In genomic region chr17:86988601-86989184, GRCm38 (mm10) we compare ENCODE assay signal across 9 mouse cellular contexts. TPM values are rescaled to one million over a fixed set of nuclear protein-coding genes. Genes with fewer than 3 reads are reported as not detected.
DNase-seq lines count a peak whose midpoint lies in the region; ATAC-seq and TF ChIP-seq lines count a peak whose summit lies in the region.
"Had no signal": no experiment of that assay in that cellular context is flagged by ENCODE, and none has a peak within 500 bp of the region (broad histone marks: within the 10 kb centered on the region; RNA-seq: fewer than 3 reads in every experiment).

No protein-coding gene starts in this region.

- H3K4me3 ChIP-seq in heart, embryonic 11.5 days (ENCODE audit: low read depth, low read length), result no peak overlapping the region
- H3K4me3 ChIP-seq in thymus, adult 2 months (ENCODE audit: control insufficient read depth, insufficient read depth, low read length), result no peak overlapping the region
- H3K4me3 ChIP-seq in limb, embryonic 14.5 days (replicated peaks; ENCODE audit: low read length), result no peak overlapping the region

- H3K27me3 ChIP-seq in heart, embryonic 11.5 days (ENCODE audit: control insufficient read depth, insufficient read depth, low read length), result no peaks in the 10 kb centered on the region
- H3K27me3 ChIP-seq in thymus, adult 2 months (ENCODE audit: control insufficient read depth, insufficient read depth, low read length), result no peaks in the 10 kb centered on the region
- no peaks in the 10 kb centered on the region for H3K27me3 ChIP-seq in limb, embryonic 14.5 days (ENCODE audit: control insufficient read depth, insufficient read depth, low read length)

- peaks cover 10% of the 10 kb centered on the region for H3K4me1 ChIP-seq in heart, embryonic 11.5 days (ENCODE audit: control insufficient read depth, insufficient read depth, low read length)
- no peaks in the 10 kb centered on the region for H3K4me1 ChIP-seq in thymus, adult 2 months (replicated peaks; ENCODE audit: control insufficient read depth, insufficient read depth, low read length)
- 0 out of 2 replicates have a peak, but pooled peaks cover 5% of the 10 kb centered on the region for H3K4me1 ChIP-seq in limb, embryonic 14.5 days (ENCODE audit: control insufficient read depth, insufficient read depth, low read length)

- no peaks in the 10 kb centered on the region for H3K9me3 ChIP-seq in heart, embryonic 11.5 days (replicated peaks; ENCODE audit: control insufficient read depth, low read length)
- H3K9me3 ChIP-seq in limb, embryonic 14.5 days (ENCODE audit: control insufficient read depth, low read length), result no peaks in the 10 kb centered on the region

- no peak for ATAC-seq in heart, embryonic 11.5 days (replicated peaks; ENCODE audit: insufficient number of reproducible peaks, low FRiP score, low TSS enrichment)
- peak; percentile 73 for ATAC-seq in limb, embryonic 14.5 days (ENCODE audit: low FRiP score, low read depth)

- 61% methylated on average over 6 of the region's 6 CpGs for WGBS in heart, embryonic 11.5 days (ENCODE audit: insufficient replicate concordance)
- 62% methylated on average over 6 of the region's 6 CpGs for WGBS in thymus, adult 2 months
- 79% methylated on average over 6 of the region's 6 CpGs for WGBS in limb, embryonic 14.5 days

- peak; percentile 49 to 53 for DNase-seq in heart, adult 18-20 months
- DNase-seq in thymus, postnatal 14 days, result peak; percentile 66
- no peak for DNase-seq in thymus, adult 2 months
- peak; percentile 56 for DNase-seq in limb, embryonic 14.5 days (ENCODE audit: low spot score)
- DNase-seq in right cerebral cortex, postnatal 10 days (ENCODE audit: low spot score in 2 of 2), result no peak
- DNase-seq in neural tube, embryonic 10.5 days (ENCODE audit: extremely low spot score, low spot score), result no peak
- DNase-seq in layer of hippocampus, adult 8-10 months (ENCODE audit: low spot score in 2 of 2), result no peak

- no peaks in the 10 kb centered on the region for H3K36me3 ChIP-seq in heart, embryonic 11.5 days (ENCODE audit: control insufficient read depth, insufficient read depth, low read length)
- no peaks in the 10 kb centered on the region for H3K36me3 ChIP-seq in thymus, adult 2 months (ENCODE audit: control insufficient read depth, insufficient read depth, low read length)
- peaks cover 4% of the 10 kb centered on the region; the same call in 1 of the 2 replicates for H3K36me3 ChIP-seq in limb, embryonic 14.5 days (ENCODE audit: control insufficient read depth, insufficient read depth, low read length)

- no peak overlapping the region for H3K9ac ChIP-seq in heart, embryonic 11.5 days (ENCODE audit: low read depth, low read length)
- H3K9ac ChIP-seq in limb, embryonic 14.5 days (ENCODE audit: low read depth, low read length, severe bottlenecking), result no peak overlapping the region

- TF ChIP-seq POLR2A in thymus, adult 2 months (IDR thresholded peaks at IDR 0.05; ENCODE audit: control insufficient read depth, extremely low read depth, insufficient read depth, low read length, poor library complexity), result no peak
- TF ChIP-seq POLR2A in limb, embryonic 14.5 days (IDR thresholded peaks at IDR 0.05; ENCODE audit: borderline replicate concordance, extremely low read depth, insufficient read depth, insufficient read length), result no peak

- H3K4me2 ChIP-seq in heart, embryonic 11.5 days, result no peak overlapping the region
- H3K4me2 ChIP-seq in limb, embryonic 14.5 days (replicated peaks; ENCODE audit: low read depth, low read length, severe bottlenecking), result no peak overlapping the region

- no peak for TF ChIP-seq CTCF in thymus, adult 2 months (IDR thresholded peaks at IDR 0.05; ENCODE audit: borderline replicate concordance, control insufficient read depth, extremely low read depth, insufficient read depth, low read length, poor library complexity)

- no peak overlapping the region for H3K27ac ChIP-seq in heart, embryonic 11.5 days (ENCODE audit: low read depth, low read length)
- no peak overlapping the region for H3K27ac ChIP-seq in thymus, adult 2 months (ENCODE audit: control insufficient read depth, insufficient read depth, low read length)
- H3K27ac ChIP-seq in limb, embryonic 14.5 days (replicated peaks; ENCODE audit: low read depth, low read length), result no peak overlapping the region

RNA-seq across cellular contexts. Expression of gene Rhoq, which starts 25.8 kb away (rescaled TPM):
- total RNA-seq in heart, adult 18-20 months (2021), result 100 to 1,000 TPM; 116 to 125 TPM
- polyA plus RNA-seq in heart, embryonic 11.5 days (2014; fragmentation: Nextera tagmentation; extraction: Ambion mirVana), result 21.9 and 24.7 TPM in 2 replicates
- polyA plus RNA-seq in thymus, adult 2 months (2012; rRNA removed), result 11.5 and 14.5 TPM in 2 replicates
- 61.5 and 67.4 TPM in 2 replicates for polyA plus RNA-seq in limb, embryonic 14.5 days (2012; rRNA removed)
- 35.3 and 35.4 TPM in 2 replicates for polyA plus RNA-seq in limb, embryonic 14.5 days (2014; fragmentation: Nextera tagmentation; extraction: Ambion mirVana)
- 10 to 100 TPM; 35.5 to 44.8 (median 42.0) TPM for total RNA-seq in layer of hippocampus, adult 8-10 months (2022)

RNA-seq across cellular contexts. Expression of gene Pigf, which starts 36.5 kb away (rescaled TPM):
- 1 to 10 TPM; 3.8 to 4.8 TPM for total RNA-seq in heart, adult 18-20 months (2021)
- polyA plus RNA-seq in heart, embryonic 11.5 days (2014; fragmentation: Nextera tagmentation; extraction: Ambion mirVana), result 17.9 and 20.0 TPM in 2 replicates
- polyA plus RNA-seq in thymus, adult 2 months (2012; rRNA removed), result 4.8 TPM in 2 replicates
- 21.6 and 23.5 TPM in 2 replicates for polyA plus RNA-seq in limb, embryonic 14.5 days (2012; rRNA removed)
- 30.5 and 32.9 TPM in 2 replicates for polyA plus RNA-seq in limb, embryonic 14.5 days (2014; fragmentation: Nextera tagmentation; extraction: Ambion mirVana)
- 10 to 100 TPM; 17.8 to 23.3 (median 19.6) TPM for total RNA-seq in layer of hippocampus, adult 8-10 months (2022)

RNA-seq across cellular contexts. Expression of gene Cript, which starts 36.7 kb away (rescaled TPM):
- 10 to 100 TPM; 43.4 to 46.2 TPM for total RNA-seq in heart, adult 18-20 months (2021)
- polyA plus RNA-seq in heart, embryonic 11.5 days (2014; fragmentation: Nextera tagmentation; extraction: Ambion mirVana), result 118 and 125 TPM in 2 replicates
- polyA plus RNA-seq in thymus, adult 2 months (2012; rRNA removed), result 12.6 and 16.8 TPM in 2 replicates
- polyA plus RNA-seq in limb, embryonic 14.5 days (2012; rRNA removed), result 36.0 and 42.1 TPM in 2 replicates
- 126 and 132 TPM in 2 replicates for polyA plus RNA-seq in limb, embryonic 14.5 days (2014; fragmentation: Nextera tagmentation; extraction: Ambion mirVana)
- total RNA-seq in layer of hippocampus, adult 8-10 months (2022), result 10 to 100 TPM; 49.9 to 71.9 (median 56.2) TPM

RNA-seq across cellular contexts. Expression of gene Atp6v1e2, which starts 41.0 kb away (rescaled TPM):
- total RNA-seq in heart, adult 18-20 months (2021), result not detected
- not detected in 2 replicates for polyA plus RNA-seq in heart, embryonic 11.5 days (2014; fragmentation: Nextera tagmentation; extraction: Ambion mirVana)
- not detected in 2 replicates for polyA plus RNA-seq in thymus, adult 2 months (2012; rRNA removed)
- polyA plus RNA-seq in limb, embryonic 14.5 days (2012; rRNA removed), result not detected in 2 replicates
- polyA plus RNA-seq in limb, embryonic 14.5 days (2014; fragmentation: Nextera tagmentation; extraction: Ambion mirVana), result not detected in 2 replicates
- total RNA-seq in layer of hippocampus, adult 8-10 months (2022), result not detected
- polyA plus RNA-seq: stomach, embryonic 14.5 days had no signal

Comparison
In these comparisons a context has a peak if more than half of its experiments do, and no peak if none do; other contexts are left out.
1. DNase-seq: peak in heart, adult 18-20 months (2 of 2), thymus, postnatal 14 days (single experiment) and limb, embryonic 14.5 days (single experiment); none in thymus, adult 2 months (single experiment), right cerebral cortex, postnatal 10 days (0 of 2), neural tube, embryonic 10.5 days (single experiment) and layer of hippocampus, adult 8-10 months (0 of 2).